Mouse (Mus musculus): Measurements from ENCODE around the gene Gm10645. TPM values are rescaled to one million over a fixed set of nuclear protein-coding genes. Genes with fewer than 3 reads are reported as not detected.
A peak's percentile ranks its signal among the peaks of the same experiment; 100 is the strongest.

Gene Gm10645
- polyA plus RNA-seq, 1 experiment from 2014 or later, result 1.5 TPM

DNA sequence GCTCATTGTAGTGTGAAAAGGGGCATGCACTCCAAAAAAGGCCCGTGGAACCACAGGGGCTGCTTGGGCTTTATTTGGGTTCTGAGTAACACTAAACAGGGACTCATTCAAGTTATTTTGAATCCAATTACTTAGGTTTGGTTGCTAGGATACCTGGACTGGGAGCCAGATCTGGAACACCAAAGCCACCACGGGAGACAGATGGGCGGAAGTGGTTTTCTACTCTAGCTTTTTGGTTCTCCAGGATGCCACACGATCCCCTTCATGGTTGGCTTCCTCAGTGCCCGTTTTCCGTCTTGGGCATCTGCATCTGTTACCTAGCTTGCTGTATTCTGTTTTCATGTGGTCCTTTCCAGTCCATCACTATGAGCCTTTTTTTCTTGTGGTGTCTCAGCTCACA lies 30.1 kb upstream of the Gm10645 start:
- ATAC-seq (ENCODE audit: insufficient read depth, low FRiP score), result no peak
- H3K4me1 ChIP-seq (ENCODE audit: control insufficient read depth, insufficient read depth, low read length), result peaks cover 13% of the 10 kb centered on the region
- 81% methylated on average over 6 of the region's 6 CpGs for WGBS

DNA sequence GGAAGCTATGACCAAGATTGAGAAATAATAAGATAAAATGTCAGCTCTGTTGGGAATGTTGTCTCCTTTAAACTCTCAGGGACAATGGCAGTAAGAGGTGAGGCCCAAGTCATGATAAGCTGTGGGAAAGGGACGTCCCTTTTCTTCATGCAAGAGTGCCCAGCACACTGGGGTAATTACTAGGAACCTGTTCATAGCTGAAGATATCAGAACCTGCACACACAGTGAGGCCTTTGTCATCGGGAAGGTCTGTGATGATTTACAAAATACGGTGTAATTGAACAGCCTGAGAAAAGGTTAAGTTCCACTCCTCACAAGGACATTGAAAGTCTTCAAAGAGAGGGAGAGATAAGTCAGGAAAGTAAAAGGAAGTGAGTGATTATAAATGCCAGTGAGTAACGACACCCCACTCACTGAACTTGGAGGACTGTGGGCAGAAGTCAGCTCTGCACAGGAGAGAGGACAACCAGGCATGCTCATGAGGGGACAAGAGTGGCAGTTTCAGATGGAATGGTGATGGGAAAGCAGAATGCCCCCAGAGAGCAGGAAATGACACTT lies 23.6 kb upstream of the Gm10645 start:
- Histone ChIP-seq H3K4me2 (ENCODE audit: low read depth, low read length) (no peak overlapping the region), H3K4me3 (replicated peaks; ENCODE audit: low read length) (no peak overlapping the region), H3K36me3 (ENCODE audit: control insufficient read depth, insufficient read depth, low read length) (no peaks in the 10 kb centered on the region), H3K9me3 (replicated peaks; ENCODE audit: control insufficient read depth, low read length) (no peaks in the 10 kb centered on the region), H3K27ac (ENCODE audit: low read length) (peak overlapping the region; percentile 75), H3K4me1 (ENCODE audit: control insufficient read depth, insufficient read depth, low read length) (peaks cover 11% of the 10 kb centered on the region), H3K9ac (ENCODE audit: low read length) (no peak overlapping the region), H3K27me3 (ENCODE audit: control insufficient read depth, insufficient read depth, low read length) (no peaks in the 10 kb centered on the region)
- ATAC-seq (ENCODE audit: insufficient read depth, low FRiP score), result no peak
- 48% methylated on average over 4 of the region's 4 CpGs for WGBS

More for the DNA sequence above, 30.1 kb upstream of the Gm10645 start:
- Histone ChIP-seq H3K4me2 (ENCODE audit: low read depth, low read length) (no peak overlapping the region), H3K9me3 (replicated peaks; ENCODE audit: control insufficient read depth, low read length) (no peaks in the 10 kb centered on the region), H3K27ac (ENCODE audit: low read length) (no peak overlapping the region), H3K27me3 (ENCODE audit: control insufficient read depth, insufficient read depth, low read length) (no peaks in the 10 kb centered on the region), H3K36me3 (ENCODE audit: control insufficient read depth, insufficient read depth, low read length) (no peaks in the 10 kb centered on the region), H3K9ac (ENCODE audit: low read length) (no peak overlapping the region), H3K4me3 (replicated peaks; ENCODE audit: low read length) (no peak overlapping the region)

DNA sequence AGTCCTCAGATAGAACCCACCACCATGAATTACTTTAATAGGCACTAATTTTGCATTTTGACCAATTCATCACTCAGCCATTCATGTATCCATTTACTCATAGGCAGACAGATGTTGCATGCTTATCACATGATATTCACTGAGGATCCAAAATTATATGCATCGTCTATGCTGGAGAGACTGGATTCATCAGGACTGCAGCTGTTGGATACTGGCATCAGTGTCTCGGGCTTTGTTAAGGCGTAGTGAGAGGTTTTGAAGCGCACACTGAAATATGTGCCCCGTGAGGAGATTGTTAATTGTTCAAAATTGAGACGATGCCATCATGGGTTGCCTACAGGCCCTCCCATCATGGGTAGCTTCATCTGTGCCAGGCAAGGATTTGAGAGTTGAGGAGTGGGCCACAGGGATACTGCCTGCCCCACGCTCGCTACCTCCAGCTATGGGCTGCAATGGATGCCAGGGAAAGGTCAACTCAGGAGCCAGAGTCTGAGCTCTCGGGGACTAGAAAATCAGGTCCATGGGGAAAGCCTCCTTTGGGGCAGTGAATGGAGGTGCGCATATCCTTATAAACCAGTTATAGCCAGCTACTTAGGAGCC lies 21.5 kb upstream of the Gm10645 start:
- Histone ChIP-seq H3K27me3 (ENCODE audit: control insufficient read depth, insufficient read depth, low read length) (no peaks in the 10 kb centered on the region), H3K27ac (ENCODE audit: low read length) (no peak overlapping the region), H3K9me3 (replicated peaks; ENCODE audit: control insufficient read depth, low read length) (no peaks in the 10 kb centered on the region), H3K4me2 (ENCODE audit: low read depth, low read length) (no peak overlapping the region), H3K36me3 (ENCODE audit: control insufficient read depth, insufficient read depth, low read length) (no peaks in the 10 kb centered on the region), H3K4me1 (ENCODE audit: control insufficient read depth, insufficient read depth, low read length) (peaks cover 24% of the 10 kb centered on the region), H3K4me3 (replicated peaks; ENCODE audit: low read length) (no peak overlapping the region), H3K9ac (ENCODE audit: low read length) (no peak overlapping the region)
- WGBS, result 87% methylated on average over 10 of the region's 10 CpGs
- no peak for ATAC-seq (ENCODE audit: insufficient read depth, low FRiP score)

DNA sequence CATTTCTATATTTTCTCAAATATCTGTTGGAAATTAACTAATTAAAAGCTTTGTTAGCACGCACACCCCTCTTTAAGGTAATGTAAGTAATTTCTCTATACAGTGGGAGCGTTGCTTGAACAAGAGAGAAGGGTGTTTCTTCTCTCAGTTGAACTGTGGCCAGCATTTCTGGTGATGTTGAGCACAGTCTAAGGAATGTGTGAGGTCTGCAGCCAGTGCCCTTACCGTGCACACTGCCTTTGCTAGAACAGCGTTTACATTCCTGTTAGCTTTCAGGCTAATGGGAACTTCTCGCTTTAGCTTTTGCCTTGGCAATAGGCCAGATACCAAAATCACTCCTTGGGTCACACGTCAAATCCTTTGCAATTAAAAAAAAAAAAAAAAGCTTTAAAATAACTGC lies 20.4 kb upstream of the Gm10645 start:
- Histone ChIP-seq H3K27ac (ENCODE audit: low read length) (peak overlapping the region; percentile 19; the same call in 1 of the 2 replicates), H3K36me3 (ENCODE audit: control insufficient read depth, insufficient read depth, low read length) (no peaks in the 10 kb centered on the region), H3K27me3 (ENCODE audit: control insufficient read depth, insufficient read depth, low read length) (no peaks in the 10 kb centered on the region), H3K4me1 (ENCODE audit: control insufficient read depth, insufficient read depth, low read length) (peaks cover 28% of the 10 kb centered on the region), H3K4me3 (replicated peaks; ENCODE audit: low read length) (no peak overlapping the region), H3K4me2 (ENCODE audit: low read depth, low read length) (no peak overlapping the region), H3K9ac (ENCODE audit: low read length) (no peak overlapping the region), H3K9me3 (replicated peaks; ENCODE audit: control insufficient read depth, low read length) (no peaks in the 10 kb centered on the region)
- WGBS, result 24% methylated on average over 6 of the region's 6 CpGs
- ATAC-seq (ENCODE audit: insufficient read depth, low FRiP score), result peak; percentile 67

DNA sequence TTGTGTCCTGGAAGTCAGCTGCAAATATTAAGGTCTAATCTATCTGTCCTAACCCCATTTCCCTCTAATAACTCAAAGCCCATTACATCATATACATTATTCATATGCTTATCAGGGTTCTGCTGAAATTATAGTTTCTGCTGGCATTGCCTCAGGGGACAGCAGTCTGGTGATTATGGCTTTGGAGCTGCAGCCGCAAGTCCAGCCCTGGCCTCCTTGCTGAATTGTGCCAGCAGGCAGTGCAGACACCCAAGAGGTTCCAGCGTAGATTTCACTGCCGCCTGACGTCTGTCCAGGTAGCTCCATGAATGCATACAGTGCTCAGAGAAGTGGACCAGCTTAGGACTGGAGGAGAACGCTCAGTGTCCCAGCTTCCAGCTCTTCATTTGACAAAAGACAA lies 16.8 kb upstream of the Gm10645 start:
- WGBS, result 48% methylated on average over 5 of the region's 5 CpGs
- Histone ChIP-seq H3K4me3 (replicated peaks; ENCODE audit: low read length) (no peak overlapping the region), H3K9ac (ENCODE audit: low read length) (peak overlapping the region; percentile 11; the same call in 1 of the 2 replicates), H3K4me1 (ENCODE audit: control insufficient read depth, insufficient read depth, low read length) (peaks cover 45% of the 10 kb centered on the region), H3K4me2 (ENCODE audit: low read depth, low read length) (peak overlapping the region; percentile 20; the same call in 1 of the 2 replicates), H3K9me3 (replicated peaks; ENCODE audit: control insufficient read depth, low read length) (no peaks in the 10 kb centered on the region), H3K36me3 (ENCODE audit: control insufficient read depth, insufficient read depth, low read length) (no peaks in the 10 kb centered on the region), H3K27me3 (ENCODE audit: control insufficient read depth, insufficient read depth, low read length) (no peaks in the 10 kb centered on the region), H3K27ac (ENCODE audit: low read length) (peak overlapping the region; percentile 95)
- no peak for ATAC-seq (ENCODE audit: insufficient read depth, low FRiP score)

DNA sequence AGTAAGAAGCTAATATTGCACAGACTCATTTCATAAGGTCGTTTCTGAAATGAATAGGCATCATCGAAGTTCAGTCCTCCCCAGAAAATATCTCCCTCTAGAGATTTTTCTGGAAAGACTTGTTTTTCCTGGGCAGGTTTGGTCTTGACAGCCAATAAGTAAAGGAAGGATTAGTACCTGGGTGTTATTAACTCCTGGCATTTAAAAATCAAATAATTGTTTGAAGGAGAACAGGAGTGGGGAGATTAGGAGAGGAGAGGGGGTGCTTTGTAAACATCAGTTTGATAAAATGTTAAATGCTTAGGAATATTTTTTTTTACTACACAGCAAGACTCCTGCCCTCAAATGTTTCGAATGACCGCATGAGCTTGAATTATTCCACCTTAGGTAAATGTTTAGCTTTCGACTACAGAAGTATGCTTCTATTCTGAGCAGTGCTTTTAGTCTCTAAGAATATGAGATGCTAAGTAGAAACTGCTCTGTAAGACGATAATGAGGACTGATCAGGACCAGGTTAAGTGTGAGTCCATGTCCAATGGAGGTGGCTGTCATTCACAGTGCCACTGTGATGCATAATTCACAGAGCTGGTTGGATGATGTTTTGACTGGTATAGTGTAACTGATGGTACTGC lies 16.0 kb upstream of the Gm10645 start:
- Histone ChIP-seq H3K4me3 (replicated peaks; ENCODE audit: low read length) (no peak overlapping the region), H3K9me3 (replicated peaks; ENCODE audit: control insufficient read depth, low read length) (no peaks in the 10 kb centered on the region), H3K27ac (ENCODE audit: low read length) (peak overlapping the region; percentile 95), H3K4me2 (ENCODE audit: low read depth, low read length) (no peak overlapping the region), H3K9ac (ENCODE audit: low read length) (no peak overlapping the region), H3K27me3 (ENCODE audit: control insufficient read depth, insufficient read depth, low read length) (no peaks in the 10 kb centered on the region), H3K36me3 (ENCODE audit: control insufficient read depth, insufficient read depth, low read length) (no peaks in the 10 kb centered on the region), H3K4me1 (ENCODE audit: control insufficient read depth, insufficient read depth, low read length) (peaks cover 51% of the 10 kb centered on the region)
- peak; percentile 56 for ATAC-seq (ENCODE audit: insufficient read depth, low FRiP score)
- 37% methylated on average over 6 of the region's 6 CpGs for WGBS

DNA sequence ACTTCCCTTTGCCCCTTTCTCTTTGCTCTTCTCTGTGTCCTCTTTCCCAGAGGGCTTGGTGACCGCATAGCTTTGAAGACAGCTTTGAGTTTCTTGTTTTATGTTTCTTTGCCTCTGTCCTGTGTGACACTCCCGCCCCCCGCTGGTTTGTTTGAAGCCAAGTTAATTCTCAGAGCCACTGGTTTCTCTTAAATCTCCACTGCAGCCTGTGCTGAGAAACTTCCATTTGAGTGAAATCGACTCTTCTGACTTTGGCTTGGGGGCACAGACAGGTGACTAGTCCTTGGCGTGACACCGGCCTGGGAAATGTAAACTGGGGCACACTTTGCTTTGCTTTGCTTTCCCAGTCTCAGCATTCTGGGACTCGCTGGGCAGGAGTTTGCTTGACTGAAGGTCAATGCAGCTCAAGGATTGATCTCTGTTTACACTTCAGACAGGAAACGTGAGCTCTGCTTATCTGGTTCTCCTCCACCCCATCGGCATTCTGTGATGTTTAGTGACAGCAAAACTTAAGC lies 12.3 kb upstream of the Gm10645 start:
- Histone ChIP-seq H3K27ac (ENCODE audit: low read length) (peak overlapping the region; percentile 84), H3K4me3 (replicated peaks; ENCODE audit: low read length) (no peak overlapping the region), H3K9me3 (replicated peaks; ENCODE audit: control insufficient read depth, low read length) (no peaks in the 10 kb centered on the region), H3K9ac (ENCODE audit: low read length) (peak overlapping the region; percentile 0; the same call in 1 of the 2 replicates), H3K27me3 (ENCODE audit: control insufficient read depth, insufficient read depth, low read length) (no peaks in the 10 kb centered on the region), H3K4me1 (ENCODE audit: control insufficient read depth, insufficient read depth, low read length) (peaks cover 38% of the 10 kb centered on the region), H3K4me2 (ENCODE audit: low read depth, low read length) (peak overlapping the region; percentile 17), H3K36me3 (ENCODE audit: control insufficient read depth, insufficient read depth, low read length) (no peaks in the 10 kb centered on the region)
- peak; percentile 52; the same call in 1 of the 2 replicates for ATAC-seq (ENCODE audit: insufficient read depth, low FRiP score)
- WGBS, result 10% methylated on average over 9 of the region's 9 CpGs

DNA sequence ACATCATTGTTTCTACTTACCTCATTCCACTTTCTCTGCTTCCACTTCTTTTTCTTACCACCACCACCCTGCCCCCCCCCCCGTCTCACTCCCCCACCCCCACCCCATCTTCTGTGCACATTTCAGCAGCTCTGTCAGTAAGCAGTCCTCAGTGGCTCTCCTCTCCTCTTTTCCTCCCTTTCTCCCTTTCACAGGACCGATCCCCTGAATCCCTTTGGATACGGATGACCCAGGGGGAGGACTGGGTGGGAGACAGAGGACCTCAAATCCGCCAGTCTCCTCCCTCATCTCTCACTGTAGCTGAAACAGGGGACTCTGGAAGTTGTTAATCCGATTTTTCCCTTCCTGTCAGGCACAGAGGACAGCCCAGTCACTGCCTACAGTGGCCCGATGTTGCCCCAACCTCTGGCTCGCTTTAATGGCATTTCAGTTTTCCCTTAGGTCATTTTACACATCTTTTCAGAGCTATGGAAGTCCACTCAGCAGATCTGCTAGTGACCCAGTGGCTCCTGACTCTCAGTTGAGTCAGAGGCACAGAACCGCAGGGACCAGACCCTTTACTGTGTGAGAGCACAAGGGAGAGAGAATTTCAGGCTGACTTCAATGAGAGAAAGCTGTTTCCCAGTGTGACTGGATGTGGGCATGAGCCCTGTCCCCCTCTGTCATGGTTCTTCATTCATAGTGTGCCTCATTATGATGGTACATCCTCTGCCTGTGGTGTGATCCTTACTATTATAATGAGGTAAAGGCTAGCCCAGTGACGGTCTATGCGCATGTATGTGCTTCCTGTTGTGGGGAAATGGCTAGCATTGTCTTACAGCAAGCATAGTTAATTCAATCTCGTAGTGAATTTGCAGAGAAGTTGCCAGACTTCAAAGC lies 11.6 kb upstream of the Gm10645 start:
- Histone ChIP-seq H3K27me3 (ENCODE audit: control insufficient read depth, insufficient read depth, low read length) (no peaks in the 10 kb centered on the region), H3K27ac (ENCODE audit: low read length) (peak overlapping the region; percentile 84), H3K36me3 (ENCODE audit: control insufficient read depth, insufficient read depth, low read length) (no peaks in the 10 kb centered on the region), H3K4me2 (ENCODE audit: low read depth, low read length) (peak overlapping the region; percentile 17), H3K9ac (ENCODE audit: low read length) (peak overlapping the region; percentile 0; the same call in 1 of the 2 replicates), H3K4me3 (replicated peaks; ENCODE audit: low read length) (no peak overlapping the region), H3K9me3 (replicated peaks; ENCODE audit: control insufficient read depth, low read length) (no peaks in the 10 kb centered on the region), H3K4me1 (ENCODE audit: control insufficient read depth, insufficient read depth, low read length) (peaks cover 33% of the 10 kb centered on the region)
- ATAC-seq (ENCODE audit: insufficient read depth, low FRiP score), result no peak
- WGBS, result 29% methylated on average over 11 of the region's 11 CpGs
